Mouse (Mus musculus) urinary bladder, postnatal 4 days (tissue): ENCODE data around the gene Ssbp3.

ENCODE experiments used
- DNase-seq, 2 experiments: peaks; one replicate each; pipeline ENCODE4 v3.0.0; 2021 to 2022; ENCODE audit warnings: low spot score in 2 of 2

Ssbp3 gene

GRCm38 (mm10) chr4:106910201-106911172, at the start of gene Ssbp3:
Gene Ssbp3, plus strand, starts transcription at chr4:106910701.
- DNase-seq, result peak in 1 of 2 experiments; percentile 57

GRCm38 (mm10) chr4:106861871-106862270, 48.6 kb upstream of the Ssbp3 start:
- no peak for DNase-seq

GRCm38 (mm10) chr4:106862317-106862716, 48.2 kb upstream of the Ssbp3 start:
- no peak for DNase-seq

- no peak for DNase-seq
Measured at GRCm38 (mm10) chr4:106862767-106863370, 47.6 kb upstream of the Ssbp3 start.

GRCm38 (mm10) chr4:106865415-106866110, 44.9 kb upstream of the Ssbp3 start:
- no peak for DNase-seq

- DNase-seq, result no peak
Measured at GRCm38 (mm10) chr4:106866381-106866780, 44.1 kb upstream of the Ssbp3 start.

GRCm38 (mm10) chr4:106866845-106867244, 43.7 kb upstream of the Ssbp3 start:
- DNase-seq, result peak; percentile 67 to 76

- DNase-seq, result no peak
Measured at GRCm38 (mm10) chr4:106868737-106869438, 41.6 kb upstream of the Ssbp3 start.

- DNase-seq, result no peak
Measured at GRCm38 (mm10) chr4:106869539-106869951, 41.0 kb upstream of the Ssbp3 start.

- no peak for DNase-seq
Measured at GRCm38 (mm10) chr4:106870556-106870955, 39.9 kb upstream of the Ssbp3 start.

GRCm38 (mm10) chr4:106874501-106874900, 36.0 kb upstream of the Ssbp3 start:
- DNase-seq, result no peak

GRCm38 (mm10) chr4:106881101-106881500, 29.4 kb upstream of the Ssbp3 start:
- no peak for DNase-seq

- no peak for DNase-seq
Measured at GRCm38 (mm10) chr4:106883149-106883548, 27.4 kb upstream of the Ssbp3 start.

GRCm38 (mm10) chr4:106886307-106887085, 24.0 kb upstream of the Ssbp3 start:
- no peak for DNase-seq

GRCm38 (mm10) chr4:106896086-106896485, 14.4 kb upstream of the Ssbp3 start:
- DNase-seq, result no peak

- DNase-seq, result no peak
Measured at GRCm38 (mm10) chr4:106898923-106899322, 11.6 kb upstream of the Ssbp3 start.

GRCm38 (mm10) chr4:106899471-106899870, 11.0 kb upstream of the Ssbp3 start:
- no peak for DNase-seq

- DNase-seq, result no peak
Measured at GRCm38 (mm10) chr4:106900718-106901117, 9.8 kb upstream of the Ssbp3 start.

- DNase-seq, result no peak
Measured at GRCm38 (mm10) chr4:106901610-106902009, 8.9 kb upstream of the Ssbp3 start.

- no peak for DNase-seq
Measured at GRCm38 (mm10) chr4:106902157-106902556, 8.3 kb upstream of the Ssbp3 start.

GRCm38 (mm10) chr4:106905898-106906297, 4.6 kb upstream of the Ssbp3 start:
- no peak for DNase-seq
